Comparison of ENCODE assay signal across 8 mouse cellular contexts in genomic region chr8:95716546-95717335, GRCm38 (mm10). TPM values are rescaled to one million over a fixed set of nuclear protein-coding genes. Genes with fewer than 3 reads are reported as not detected.
DNase-seq lines count a peak whose midpoint lies in the region; ATAC-seq and TF ChIP-seq lines count a peak whose summit lies in the region.

No protein-coding gene starts in this region.

- peak overlapping the region; percentile 95 for H3K27ac ChIP-seq in heart, embryonic 10.5 days
- no peak overlapping the region for H3K27ac ChIP-seq in embryonic facial prominence, embryonic 15.5 days (replicated peaks)
- no peak overlapping the region for H3K27ac ChIP-seq in limb, embryonic 14.5 days (replicated peaks; ENCODE audit: low read depth, low read length)
- H3K27ac ChIP-seq in stomach, embryonic 14.5 days (ENCODE audit: low read length), result no peak overlapping the region

- no peaks in the 10 kb centered on the region for H3K27me3 ChIP-seq in heart, embryonic 10.5 days (ENCODE audit: insufficient read depth, poor library complexity, severe bottlenecking)
- H3K27me3 ChIP-seq in embryonic facial prominence, embryonic 15.5 days, result no peaks in the 10 kb centered on the region
- no peaks in the 10 kb centered on the region for H3K27me3 ChIP-seq in limb, embryonic 14.5 days (ENCODE audit: control insufficient read depth, insufficient read depth, low read length)
- no peaks in the 10 kb centered on the region for H3K27me3 ChIP-seq in stomach, embryonic 14.5 days (ENCODE audit: control insufficient read depth, insufficient read depth, low read length)

- peak overlapping the region; percentile 90 for H3K4me2 ChIP-seq in embryonic facial prominence, embryonic 15.5 days (replicated peaks)
- H3K4me2 ChIP-seq in limb, embryonic 14.5 days (replicated peaks; ENCODE audit: low read depth, low read length, severe bottlenecking), result peak overlapping the region; percentile 87
- peak overlapping the region; percentile 91 for H3K4me2 ChIP-seq in stomach, embryonic 14.5 days (replicated peaks; ENCODE audit: low read depth, low read length)

- no peaks in the 10 kb centered on the region for H3K9me3 ChIP-seq in heart, embryonic 10.5 days
- no peaks in the 10 kb centered on the region for H3K9me3 ChIP-seq in embryonic facial prominence, embryonic 15.5 days (replicated peaks)
- no peaks in the 10 kb centered on the region for H3K9me3 ChIP-seq in limb, embryonic 14.5 days (ENCODE audit: control insufficient read depth, low read length)
- no peaks in the 10 kb centered on the region for H3K9me3 ChIP-seq in stomach, embryonic 14.5 days (ENCODE audit: control insufficient read depth, low read depth, low read length)

- H3K4me1 ChIP-seq in heart, embryonic 10.5 days, result peaks cover 32% of the 10 kb centered on the region; the same call in 1 of the 2 replicates
- H3K4me1 ChIP-seq in embryonic facial prominence, embryonic 15.5 days, result peaks cover 18% of the 10 kb centered on the region
- peaks cover 6% of the 10 kb centered on the region; the same call in 1 of the 2 replicates for H3K4me1 ChIP-seq in limb, embryonic 14.5 days (ENCODE audit: control insufficient read depth, insufficient read depth, low read length)
- H3K4me1 ChIP-seq in stomach, embryonic 14.5 days (ENCODE audit: control insufficient read depth, insufficient read depth, low read length), result no peaks in the 10 kb centered on the region

- peaks cover 70% of the 10 kb centered on the region for H3K36me3 ChIP-seq in heart, embryonic 10.5 days
- peaks cover 43% of the 10 kb centered on the region for H3K36me3 ChIP-seq in embryonic facial prominence, embryonic 15.5 days
- peaks cover 46% of the 10 kb centered on the region for H3K36me3 ChIP-seq in limb, embryonic 14.5 days (ENCODE audit: control insufficient read depth, insufficient read depth, low read length)
- H3K36me3 ChIP-seq in stomach, embryonic 14.5 days (ENCODE audit: control insufficient read depth, insufficient read depth, low read length), result peaks cover 38% of the 10 kb centered on the region

- intact Hi-C loops in heart, postnatal 25 days (cut with DNase I), result no loop called here
- intact Hi-C loops in gastrocnemius, postnatal 36 days (cut with DNase I), result no loop called here

- no peak for ATAC-seq in embryonic facial prominence, embryonic 15.5 days (ENCODE audit: insufficient number of reproducible peaks, low FRiP score, low TSS enrichment, low read depth)
- no peak for ATAC-seq in limb, embryonic 14.5 days (ENCODE audit: low FRiP score, low read depth)
- no peak for ATAC-seq in stomach, embryonic 14.5 days (ENCODE audit: insufficient number of reproducible peaks, insufficient read depth, low FRiP score, low read depth)

- DNase-seq in heart, embryonic 10.5 days (ENCODE audit: low spot score), result no peak
- DNase-seq in heart, postnatal 25 days (ENCODE audit: low spot score), result no peak
- peak; percentile 52 for DNase-seq in A20 (ENCODE audit: low read depth, low spot score)
- no peak for DNase-seq in limb, embryonic 14.5 days (ENCODE audit: low spot score)
- DNase-seq in gastrocnemius, postnatal 36 days, result no peak
- no peak for DNase-seq in gastrocnemius, adult 18-20 months (ENCODE audit: low spot score)

- TF ChIP-seq POLR2A in limb, embryonic 14.5 days (IDR thresholded peaks at IDR 0.05; ENCODE audit: borderline replicate concordance, extremely low read depth, insufficient read depth, insufficient read length), result no peak

- 23% methylated on average over 21 of the region's 21 CpGs for WGBS in heart, embryonic 10.5 days
- WGBS in embryonic facial prominence, embryonic 15.5 days, result 17% methylated on average over 21 of the region's 21 CpGs
- WGBS in limb, embryonic 14.5 days, result 17% methylated on average over 21 of the region's 21 CpGs
- WGBS in stomach, embryonic 14.5 days, result 19% methylated on average over 21 of the region's 21 CpGs

- peak overlapping the region; percentile 95 for H3K4me3 ChIP-seq in heart, embryonic 10.5 days
- peak overlapping the region; percentile 86 for H3K4me3 ChIP-seq in embryonic facial prominence, embryonic 15.5 days (replicated peaks)
- H3K4me3 ChIP-seq in limb, embryonic 14.5 days (replicated peaks; ENCODE audit: low read length), result peak overlapping the region; percentile 77
- peak overlapping the region; percentile 76 for H3K4me3 ChIP-seq in stomach, embryonic 14.5 days (ENCODE audit: low read depth, low read length)

- peak overlapping the region; percentile 68 for H3K9ac ChIP-seq in embryonic facial prominence, embryonic 15.5 days
- H3K9ac ChIP-seq in limb, embryonic 14.5 days (ENCODE audit: low read depth, low read length, severe bottlenecking), result peak overlapping the region; percentile 80
- peak overlapping the region; percentile 64 for H3K9ac ChIP-seq in stomach, embryonic 14.5 days (replicated peaks; ENCODE audit: low read depth, low read length)

RNA-seq across cellular contexts. Expression of gene Setd6, which starts 1.1 kb away (rescaled TPM):
- polyA plus RNA-seq in heart, embryonic 10.5 days (2016; fragmentation: Nextera tagmentation; extraction: Ambion mirVana), result 24.5 and 30.2 TPM in 2 replicates
- total RNA-seq in heart, postnatal 25 days (2021), result 10 to 100 TPM; 14.1 to 15.1 TPM
- polyA plus RNA-seq in embryonic facial prominence, embryonic 15.5 days (2015; fragmentation: Nextera tagmentation; extraction: Ambion mirVana), result 18.0 and 22.5 TPM in 2 replicates
- 11.8 and 21.5 TPM in 2 replicates for polyA plus RNA-seq in limb, embryonic 14.5 days (2012; rRNA removed)
- polyA plus RNA-seq in limb, embryonic 14.5 days (2014; fragmentation: Nextera tagmentation; extraction: Ambion mirVana), result 14.7 and 15.6 TPM in 2 replicates
- 17.4 and 18.8 TPM in 2 replicates for polyA plus RNA-seq in stomach, embryonic 14.5 days (2014; fragmentation: Nextera tagmentation; extraction: Ambion mirVana)
- total RNA-seq in gastrocnemius, postnatal 36 days (2021), result 10 to 100 TPM in 1 of 2 experiments, 1 to 10 TPM in 1; 9.6 to 13.3 TPM
- total RNA-seq in gastrocnemius, adult 18-20 months (2021), result 10 to 100 TPM; 13.5 to 15.6 TPM

RNA-seq across cellular contexts. Expression of gene Ndrg4, which starts 40.0 kb away (rescaled TPM):
- polyA plus RNA-seq in heart, embryonic 10.5 days (2016; fragmentation: Nextera tagmentation; extraction: Ambion mirVana), result 141 and 294 TPM in 2 replicates
- 100 to 1,000 TPM; 317 to 336 TPM for total RNA-seq in heart, postnatal 25 days (2021)
- polyA plus RNA-seq in embryonic facial prominence, embryonic 15.5 days (2015; fragmentation: Nextera tagmentation; extraction: Ambion mirVana), result 27.5 and 28.7 TPM in 2 replicates
- 35.3 and 36.0 TPM in 2 replicates for polyA plus RNA-seq in limb, embryonic 14.5 days (2012; rRNA removed)
- 20.2 and 22.3 TPM in 2 replicates for polyA plus RNA-seq in limb, embryonic 14.5 days (2014; fragmentation: Nextera tagmentation; extraction: Ambion mirVana)
- polyA plus RNA-seq in stomach, embryonic 14.5 days (2014; fragmentation: Nextera tagmentation; extraction: Ambion mirVana), result 21.0 and 22.3 TPM in 2 replicates
- 1 to 10 TPM; 4.0 to 4.8 TPM for total RNA-seq in gastrocnemius, postnatal 36 days (2021)
- total RNA-seq in gastrocnemius, adult 18-20 months (2021), result 1 to 10 TPM; 3.8 to 6.2 TPM
